Mouse (Mus musculus): ENCODE results near the gene Man1a2. TPM values are rescaled to one million over a fixed set of nuclear protein-coding genes. Genes with fewer than 3 reads are reported as not detected.

Man1a2 gene
- total and polyA plus RNA-seq, 2 experiments from 2014 or later = 51.5 to 70.7 TPM

DNA sequence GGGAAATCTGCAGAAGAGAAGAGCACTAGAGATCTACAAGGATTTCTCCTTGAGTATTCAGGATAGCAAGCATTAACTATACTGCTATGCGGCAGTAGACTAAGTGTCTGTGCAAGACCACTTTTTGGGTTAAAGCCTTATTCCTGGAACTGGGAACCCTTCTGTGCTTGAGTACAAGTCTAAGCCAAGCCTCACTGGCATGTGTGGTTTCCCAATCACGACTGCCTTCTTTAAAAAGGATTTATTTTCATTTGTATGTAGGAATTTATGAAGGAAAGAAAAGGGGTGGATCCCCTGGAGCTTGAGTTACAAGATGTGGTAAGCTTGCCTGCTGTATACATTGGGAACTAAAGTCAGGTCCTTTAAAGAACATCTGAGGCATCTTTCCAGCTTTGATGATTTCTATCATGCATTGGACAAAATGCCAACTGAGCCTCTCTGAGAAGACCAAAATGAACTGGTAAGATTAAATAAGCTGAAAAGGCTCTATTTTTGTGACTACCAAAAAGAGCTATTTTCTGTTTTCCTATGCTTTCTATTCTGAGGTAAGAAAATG, 86.0 kb downstream of the Man1a2 start:
- Histone ChIP-seq H3K9ac (replicated peaks; ENCODE audit: low read length, poor library complexity, severe bottlenecking) (no peak overlapping the region), H3K27me3 (ENCODE audit: insufficient read depth, low read length) (no peaks in the 10 kb centered on the region), H3K4me2 (ENCODE audit: low read depth, low read length, poor library complexity, severe bottlenecking) (no peak overlapping the region), H3K4me1 (ENCODE audit: insufficient read depth, low read length) (no peaks in the 10 kb centered on the region), H3K27ac (ENCODE audit: low read depth, low read length) (no peak overlapping the region), H3K9me3 (ENCODE audit: low read length) (no peaks in the 10 kb centered on the region), H3K4me3 (ENCODE audit: low read depth, low read length) (no peak overlapping the region), H3K36me3 (ENCODE audit: insufficient read depth, low read length) (no peaks in the 10 kb centered on the region)
- TF ChIP-seq CTCF (IDR thresholded peaks at IDR 0.05) = no peak
- DNase-seq (ENCODE audit: low spot score) (no peak), ATAC-seq (ENCODE audit: low FRiP score) (no peak)
- WGBS = 77% methylated on average over 2 of the region's 2 CpGs

DNA sequence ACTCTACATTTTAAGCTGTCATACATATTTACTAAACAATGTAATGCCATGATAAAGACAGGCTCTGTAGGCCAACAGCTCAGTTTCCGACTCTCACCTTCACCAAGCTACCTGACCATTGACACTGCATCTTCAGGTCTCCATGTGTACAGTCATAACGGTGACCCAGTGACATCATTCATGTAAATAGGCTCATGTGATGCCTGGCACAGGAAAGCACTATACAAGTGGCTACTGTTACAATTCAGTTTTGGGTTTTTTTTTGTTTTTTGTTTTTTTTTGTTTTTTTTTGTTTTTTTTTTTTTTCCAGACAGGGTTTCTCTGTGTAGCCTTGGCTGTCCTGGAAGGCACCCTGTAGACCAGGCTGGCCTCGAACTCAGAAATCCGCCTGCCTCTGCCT, 94.2 kb downstream of the Man1a2 start:
- no peak overlapping the region for H3K4me3 ChIP-seq (ENCODE audit: low read depth, low read length)
- no peaks in the 10 kb centered on the region for H3K9me3 ChIP-seq (ENCODE audit: low read length)
- ATAC-seq (ENCODE audit: low FRiP score) (no peak), DNase-seq (ENCODE audit: low spot score) (no peak)
- 95% methylated on average over 4 of the region's 4 CpGs for WGBS
- no peaks in the 10 kb centered on the region for H3K27me3 ChIP-seq (ENCODE audit: insufficient read depth, low read length)
- H3K27ac ChIP-seq (ENCODE audit: low read depth, low read length) = no peak overlapping the region
- H3K9ac ChIP-seq (replicated peaks; ENCODE audit: low read length, poor library complexity, severe bottlenecking) = no peak overlapping the region
- no peak overlapping the region for H3K4me2 ChIP-seq (ENCODE audit: low read depth, low read length, poor library complexity, severe bottlenecking)
- no peaks in the 10 kb centered on the region for H3K36me3 ChIP-seq (ENCODE audit: insufficient read depth, low read length)
- no peaks in the 10 kb centered on the region for H3K4me1 ChIP-seq (ENCODE audit: insufficient read depth, low read length)
- no peak for TF ChIP-seq CTCF (IDR thresholded peaks at IDR 0.05)

DNA sequence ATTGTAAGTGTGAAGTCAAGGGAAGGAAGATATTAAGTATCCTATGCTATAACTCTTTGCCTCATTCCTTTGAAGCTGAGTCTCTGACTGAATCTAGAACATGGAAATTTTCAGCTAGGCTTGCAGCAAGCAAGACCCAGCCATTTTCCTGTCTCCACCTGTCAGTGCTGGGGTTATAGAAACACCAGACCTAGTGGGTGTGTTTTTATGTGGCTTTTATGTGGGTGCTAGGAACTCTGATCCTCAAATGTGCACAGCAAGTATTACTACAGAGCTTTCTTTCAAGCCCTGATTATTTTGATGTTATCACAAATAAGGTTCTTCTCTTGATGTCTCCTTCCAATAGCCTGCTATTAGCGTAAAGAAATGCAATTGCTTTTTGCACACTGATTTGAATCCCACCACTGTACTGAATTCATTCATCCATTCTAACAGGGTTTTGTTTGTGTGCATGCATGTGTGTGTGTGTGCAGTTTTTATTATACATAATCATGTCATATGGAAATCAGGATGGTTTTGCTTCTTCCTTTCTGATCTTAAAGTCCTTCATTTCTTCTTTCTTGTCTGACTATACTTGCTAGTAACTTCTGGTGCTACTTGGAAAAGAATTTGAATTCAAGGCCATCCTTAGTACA, 102.5 kb downstream of the Man1a2 start:
- WGBS = 85% methylated on average over 1 of the region's 1 CpGs

GRCm38 (mm10) chr3:100572571-100573183, 112.6 kb downstream of the Man1a2 start:
- H3K36me3 ChIP-seq (ENCODE audit: insufficient read depth, low read length) = no peaks in the 10 kb centered on the region
- no peak overlapping the region for H3K27ac ChIP-seq (ENCODE audit: low read depth, low read length)
- no peak overlapping the region for H3K4me3 ChIP-seq (ENCODE audit: low read depth, low read length)
- H3K4me1 ChIP-seq (ENCODE audit: insufficient read depth, low read length) = no peaks in the 10 kb centered on the region
- no peak for DNase-seq (ENCODE audit: low spot score)
- no peak for ATAC-seq (ENCODE audit: low FRiP score)
- H3K4me2 ChIP-seq (ENCODE audit: low read depth, low read length, poor library complexity, severe bottlenecking) = no peak overlapping the region
- 63% methylated on average over 3 of the region's 3 CpGs for WGBS
- H3K27me3 ChIP-seq (ENCODE audit: insufficient read depth, low read length) = no peaks in the 10 kb centered on the region
- no peak for TF ChIP-seq CTCF (IDR thresholded peaks at IDR 0.05)
- H3K9ac ChIP-seq (replicated peaks; ENCODE audit: low read length, poor library complexity, severe bottlenecking) = no peak overlapping the region
- no peaks in the 10 kb centered on the region for H3K9me3 ChIP-seq (ENCODE audit: low read length)

More for the DNA sequence above, 102.5 kb downstream of the Man1a2 start:
- Histone ChIP-seq H3K4me2 (ENCODE audit: low read depth, low read length, poor library complexity, severe bottlenecking) (no peak overlapping the region), H3K27ac (ENCODE audit: low read depth, low read length) (no peak overlapping the region), H3K9ac (replicated peaks; ENCODE audit: low read length, poor library complexity, severe bottlenecking) (no peak overlapping the region), H3K36me3 (ENCODE audit: insufficient read depth, low read length) (no peaks in the 10 kb centered on the region), H3K4me1 (ENCODE audit: insufficient read depth, low read length) (no peaks in the 10 kb centered on the region), H3K4me3 (ENCODE audit: low read depth, low read length) (no peak overlapping the region), H3K27me3 (ENCODE audit: insufficient read depth, low read length) (no peaks in the 10 kb centered on the region), H3K9me3 (ENCODE audit: low read length) (no peaks in the 10 kb centered on the region)
- no peak for DNase-seq (ENCODE audit: low spot score)
- TF ChIP-seq CTCF (IDR thresholded peaks at IDR 0.05) = no peak
- no peak for ATAC-seq (ENCODE audit: low FRiP score)

DNA sequence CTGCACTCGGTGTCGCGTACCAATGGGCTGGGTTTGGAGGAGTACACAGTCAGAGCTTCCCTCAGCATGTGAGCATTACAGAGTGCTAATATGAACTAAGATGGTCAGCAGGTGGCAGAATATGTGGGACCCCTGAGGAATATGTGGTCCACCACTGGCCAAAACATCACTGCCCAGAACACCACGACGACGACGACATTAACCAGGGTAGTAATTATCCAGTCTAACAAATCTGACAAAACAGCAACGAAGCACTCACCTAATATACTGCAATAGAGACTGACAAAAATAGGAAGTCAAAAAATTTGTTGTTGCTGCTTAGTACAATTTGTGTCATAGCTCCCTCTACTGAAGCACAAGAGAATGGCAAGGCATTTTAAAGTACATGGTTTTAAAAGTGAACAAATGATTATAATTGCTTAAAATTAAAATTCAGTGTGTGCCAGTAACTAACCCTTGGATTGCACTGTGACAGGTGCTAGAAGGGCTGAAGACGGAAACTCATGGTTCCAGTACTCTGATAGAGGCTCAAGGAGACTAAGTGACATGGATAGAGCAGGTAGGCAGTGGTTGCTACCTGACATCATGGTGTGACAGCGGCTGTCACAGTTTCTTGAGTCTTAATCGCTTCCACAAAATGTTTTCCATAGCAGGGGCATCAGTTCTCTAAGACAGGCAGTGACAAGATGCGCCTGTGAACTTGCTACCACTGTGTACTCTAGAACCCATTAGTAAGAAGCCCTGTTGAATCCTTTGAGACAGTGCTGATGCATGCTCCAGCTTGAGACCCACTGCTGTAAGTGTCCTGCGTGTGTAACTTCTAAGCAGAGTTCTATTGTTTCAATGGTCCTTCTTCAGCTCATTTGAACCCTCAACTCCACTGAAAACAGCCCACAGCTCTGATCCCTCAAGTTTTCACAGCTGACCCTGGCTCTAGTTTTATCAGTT, 116.6 kb downstream of the Man1a2 start:
- WGBS = 86% methylated on average over 13 of the region's 13 CpGs
- H3K9ac ChIP-seq (replicated peaks; ENCODE audit: low read length, poor library complexity, severe bottlenecking) = no peak overlapping the region
- DNase-seq (ENCODE audit: low spot score) (peak; percentile 47), ATAC-seq (ENCODE audit: low FRiP score) (no peak)
- no peaks in the 10 kb centered on the region for H3K27me3 ChIP-seq (ENCODE audit: insufficient read depth, low read length)
- H3K4me1 ChIP-seq (ENCODE audit: insufficient read depth, low read length) = no peaks in the 10 kb centered on the region
- peak; percentile 76 for TF ChIP-seq CTCF (IDR thresholded peaks at IDR 0.05)
- H3K4me3 ChIP-seq (ENCODE audit: low read depth, low read length) = no peak overlapping the region
- H3K36me3 ChIP-seq (ENCODE audit: insufficient read depth, low read length) = peaks cover 8% of the 10 kb centered on the region; the same call in 1 of the 2 replicates
- H3K9me3 ChIP-seq (ENCODE audit: low read length) = no peaks in the 10 kb centered on the region
- no peak overlapping the region for H3K27ac ChIP-seq (ENCODE audit: low read depth, low read length)
- no peak overlapping the region for H3K4me2 ChIP-seq (ENCODE audit: low read depth, low read length, poor library complexity, severe bottlenecking)
